Mouse (Mus musculus) megakaryocyte-erythroid progenitor cell, adult 5-6 weeks (primary cell): Measurements from ENCODE around the gene Mrpl41. TPM values are rescaled to one million over a fixed set of nuclear protein-coding genes. Genes with fewer than 3 reads are reported as not detected.
A peak's percentile ranks its signal among the peaks of the same experiment; 100 is the strongest.

Source experiments
- ATAC-seq: replicated peaks from 2 replicates; pipeline ENCODE4 v1.8.0; 2016; ENCODE audit warnings: mild to moderate bottlenecking, inconsistent platforms; ENCODE audit not compliant: severe bottlenecking, poor library complexity, low FRiP score, low TSS enrichment
- total RNA-seq, 2 experiments: library from RNA; stranded (forward) in 1 of 2; stranded (reverse) in 1 of 2; fragments of 200-1000, 215-1000 nt in 1 of 2; fragments of >200 nt in 1 of 2; fragmentation: Nextera tagmentation in 1 of 2; gene quantifications; 2 replicates each; pipeline ENCODE4 v1.2.3; 2014 to 2017

The Mrpl41 gene
- 80.8 and 117 TPM in 2 replicates for total RNA-seq (2014; fragmentation: Nextera tagmentation)
- total RNA-seq (2017) = 129 and 194 TPM in 2 replicates

DNA sequence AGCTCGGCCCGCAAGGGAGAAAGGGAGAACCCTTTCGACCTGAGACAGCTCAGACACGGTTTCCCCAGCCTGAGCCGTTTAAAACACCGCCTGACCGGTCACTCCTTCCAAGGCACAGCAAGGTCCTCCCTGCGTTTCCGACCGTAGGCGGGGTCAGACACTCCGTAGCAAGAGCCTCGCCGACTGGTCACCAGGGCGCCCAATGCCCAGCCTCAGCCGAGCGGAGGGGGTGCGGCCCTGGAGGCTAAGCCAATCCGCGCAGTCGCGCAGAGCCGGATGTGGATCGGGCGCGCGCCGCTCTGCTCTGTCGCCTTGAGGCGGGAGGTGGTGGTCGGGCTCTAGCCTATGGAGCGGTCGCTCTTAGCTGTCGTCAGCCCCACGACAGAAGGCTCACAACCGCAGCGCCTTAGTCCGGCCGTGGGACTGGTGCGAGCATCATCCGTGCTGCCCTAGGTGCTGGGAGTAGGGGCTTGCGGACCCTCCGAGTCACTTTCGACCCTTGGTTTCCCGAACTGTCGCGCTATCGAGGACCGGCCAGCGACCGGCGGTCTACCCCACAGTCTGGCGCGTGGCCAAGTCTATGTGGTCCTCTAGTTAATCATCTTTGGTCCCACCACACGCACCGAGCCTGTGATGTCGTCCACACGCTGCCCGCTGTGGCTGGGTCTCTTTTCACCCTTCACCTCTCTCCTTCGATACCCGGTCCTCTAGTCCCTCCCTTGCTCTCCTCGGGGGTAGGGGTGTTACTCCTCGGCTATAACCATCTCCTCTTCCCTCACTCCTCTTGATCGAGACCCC lies at the start of gene Mrpl41:
Gene Mrpl41 (minus strand): TSS at position 193 of the 798 bp plus-strand sequence.
- ATAC-seq = peak; percentile 89

DNA sequence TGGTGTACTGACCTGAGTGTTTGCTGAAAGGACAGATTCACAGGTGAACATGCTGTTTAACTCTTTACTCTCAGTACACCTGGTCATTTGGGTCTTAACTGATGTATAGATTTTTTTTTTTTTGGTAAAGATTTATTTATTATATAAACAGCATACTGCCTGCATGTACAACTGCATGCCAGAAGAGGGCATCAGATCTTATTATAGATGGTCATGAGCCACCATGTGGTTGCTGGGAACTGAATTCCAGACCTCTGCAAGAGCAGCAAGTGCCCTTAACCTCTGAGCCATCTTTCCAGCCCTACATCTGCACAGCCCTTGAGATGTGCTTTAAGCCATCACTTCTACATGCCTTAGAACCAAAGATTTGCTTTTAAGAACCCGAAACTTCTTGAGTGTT lies 47.8 kb upstream of the Mrpl41 start:
- ATAC-seq = no peak

DNA sequence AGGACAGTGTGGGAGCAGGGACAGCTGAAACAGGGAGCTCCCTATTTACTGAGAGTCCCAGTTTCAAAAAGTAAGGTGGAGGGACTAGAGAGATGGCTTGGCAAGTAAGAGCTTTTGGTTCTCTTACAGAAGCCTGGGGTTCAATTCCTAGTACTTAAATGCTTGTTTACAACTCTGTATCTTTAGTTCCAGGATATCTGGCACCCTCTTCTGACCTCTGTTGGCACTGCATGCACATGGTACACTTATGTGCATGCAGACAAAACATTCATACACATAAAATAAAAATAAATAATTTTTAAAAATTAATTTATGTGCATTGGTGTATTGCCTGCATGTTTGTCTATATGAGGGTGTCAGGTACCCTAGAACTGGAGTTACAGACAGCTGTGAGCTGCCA lies 33.4 kb upstream of the Mrpl41 start:
- ATAC-seq = 0 out of 2 replicates have a peak, but pooled peaks have one; percentile 41

DNA sequence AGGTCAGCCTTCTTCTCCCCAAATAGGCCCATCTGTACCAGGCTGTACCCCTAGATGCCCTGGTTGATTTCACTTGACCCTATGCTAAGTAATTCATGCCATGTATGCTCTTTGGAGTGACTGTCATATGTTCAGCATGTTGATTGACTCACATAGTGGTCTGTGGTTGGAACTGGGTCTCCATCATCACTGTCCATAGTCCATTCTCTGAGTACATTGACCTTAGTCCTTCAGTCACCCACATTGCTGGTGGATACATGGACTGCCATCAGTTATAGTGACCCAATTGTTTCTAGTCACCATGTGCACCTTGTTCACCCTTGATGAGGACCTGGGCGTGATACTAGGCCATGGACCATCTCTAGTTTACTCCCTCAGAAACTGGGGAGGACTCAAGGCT lies 31.9 kb upstream of the Mrpl41 start:
- ATAC-seq = no peak

DNA sequence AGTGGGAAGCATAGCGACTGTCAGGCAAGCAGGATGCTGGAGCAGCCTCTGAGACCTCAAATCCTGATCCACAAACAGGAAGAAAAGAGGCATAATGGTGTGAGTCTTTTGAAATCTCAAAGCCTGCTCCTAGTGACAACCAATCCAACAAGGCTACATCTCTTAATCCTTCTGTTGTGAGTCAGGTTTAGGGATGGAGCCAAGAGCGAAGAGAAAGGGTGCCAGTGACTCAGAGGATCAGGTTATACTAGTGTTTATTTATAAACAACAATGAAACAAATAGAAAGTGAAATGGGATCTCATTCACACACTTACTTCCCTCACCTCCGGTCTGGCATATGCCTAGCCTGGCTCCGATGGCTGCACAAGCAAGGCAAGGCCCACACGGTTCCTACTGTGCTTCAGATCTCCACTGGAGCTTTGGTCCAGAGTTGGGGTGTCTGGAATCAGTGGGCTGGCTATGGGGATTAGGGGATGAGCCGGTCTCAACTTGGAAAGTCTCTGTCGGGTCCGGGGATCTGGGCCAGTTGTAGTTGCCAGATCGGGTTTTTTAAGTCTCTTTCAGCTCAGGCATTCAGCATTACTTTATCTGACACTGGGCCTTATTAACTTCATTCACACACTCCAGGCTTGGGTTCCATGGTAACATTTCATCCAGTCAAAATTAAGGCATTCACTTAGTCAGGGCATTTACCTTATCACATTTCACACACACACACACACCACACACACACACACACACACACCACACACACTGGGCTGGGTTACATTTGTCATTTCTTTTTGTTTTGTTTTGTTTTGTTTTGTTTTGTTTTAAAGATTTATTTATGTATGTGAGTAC lies 29.3 kb upstream of the Mrpl41 start:
- ATAC-seq = no peak

DNA sequence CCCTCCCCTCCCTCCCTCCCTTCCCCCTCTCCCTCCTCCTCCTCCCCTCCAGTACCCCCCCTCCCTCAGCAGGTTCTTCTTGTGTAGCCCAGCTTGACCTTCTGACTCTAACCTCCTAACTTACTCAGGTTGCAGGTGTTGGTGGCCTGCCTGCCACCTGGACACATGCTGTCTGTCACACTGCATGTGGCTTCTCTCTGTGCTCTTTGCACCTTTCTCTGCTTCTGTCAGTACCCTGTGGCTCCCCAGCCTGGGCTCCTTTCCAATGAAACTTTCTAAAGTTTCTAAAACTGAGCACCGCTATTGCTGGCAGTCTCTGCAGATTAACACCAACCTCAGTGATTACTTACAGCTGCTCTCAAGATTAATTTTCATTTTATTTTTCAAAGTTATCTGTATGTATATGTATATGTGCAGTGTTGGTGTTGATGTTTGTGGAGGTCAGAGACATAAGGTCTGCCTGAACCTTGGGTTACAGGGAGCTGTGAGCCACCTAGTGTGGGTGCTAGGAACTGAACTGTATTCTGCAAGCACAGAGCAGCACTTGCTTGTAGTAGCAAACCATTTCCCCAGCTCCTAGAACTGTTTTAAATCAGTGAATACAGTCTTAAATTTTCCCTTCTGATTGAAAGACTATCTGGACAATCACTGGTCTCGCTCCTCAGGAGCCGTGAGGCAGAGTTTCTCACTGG lies 25.8 kb upstream of the Mrpl41 start:
- ATAC-seq = peak; percentile 84

DNA sequence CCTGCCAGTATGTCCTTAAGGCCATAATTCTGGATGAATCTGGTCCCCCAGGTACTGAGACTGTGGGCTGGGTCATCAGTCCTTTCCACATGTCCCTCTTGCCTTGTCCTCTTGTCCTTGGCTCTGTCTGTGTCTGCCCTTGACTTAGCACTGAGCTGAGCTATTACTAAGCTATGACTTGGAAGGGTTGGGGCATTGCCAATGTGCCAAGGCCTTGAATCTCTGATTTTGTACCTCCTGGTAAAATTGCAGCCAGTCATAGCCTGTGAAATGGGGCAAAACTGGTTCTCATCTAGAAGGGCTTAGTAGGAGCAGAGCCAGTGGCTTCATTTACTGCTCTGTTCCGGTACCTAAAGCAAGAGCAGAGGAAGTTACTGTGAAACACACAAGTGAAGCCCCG lies 21.6 kb upstream of the Mrpl41 start:
- no peak for ATAC-seq

DNA sequence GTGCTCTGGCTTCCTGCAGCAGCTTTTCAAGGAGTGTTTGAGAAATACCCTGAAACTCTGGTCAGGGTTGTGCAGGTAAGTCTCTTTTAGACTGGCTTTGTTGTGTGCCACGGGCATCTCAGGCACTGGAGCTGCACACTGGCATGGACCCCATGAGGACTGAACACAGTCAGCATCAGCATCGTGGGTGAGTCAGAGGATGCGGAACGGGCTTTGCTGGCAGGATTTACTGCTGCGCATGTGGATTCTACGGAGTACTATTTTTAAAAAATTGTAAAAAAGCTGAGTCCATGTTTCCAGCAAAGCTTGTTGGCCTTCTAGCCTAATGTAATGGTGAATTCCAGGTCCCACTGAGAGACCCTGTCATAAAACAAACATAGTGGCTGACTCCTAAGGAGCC lies 20.4 kb upstream of the Mrpl41 start:
- no peak for ATAC-seq

DNA sequence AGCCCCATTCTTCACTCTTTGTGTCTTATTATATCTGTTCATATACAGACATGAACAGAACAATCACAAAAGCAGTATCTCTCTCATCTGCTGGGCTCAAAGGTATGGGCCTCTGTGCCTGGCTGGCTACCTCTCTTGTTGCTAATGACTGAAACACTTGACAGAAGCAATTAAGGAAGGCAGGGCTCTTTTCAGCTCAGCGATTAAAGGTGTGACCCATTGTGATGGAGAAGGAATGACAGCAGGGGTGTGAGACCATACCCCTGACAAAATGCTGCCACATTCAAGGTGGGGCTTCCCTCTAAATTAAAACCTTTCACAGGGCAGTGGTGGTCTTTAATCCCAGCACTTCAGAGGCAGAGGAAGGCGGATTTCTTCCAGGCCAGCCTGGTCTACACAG lies 12.9 kb upstream of the Mrpl41 start:
- ATAC-seq = no peak

DNA sequence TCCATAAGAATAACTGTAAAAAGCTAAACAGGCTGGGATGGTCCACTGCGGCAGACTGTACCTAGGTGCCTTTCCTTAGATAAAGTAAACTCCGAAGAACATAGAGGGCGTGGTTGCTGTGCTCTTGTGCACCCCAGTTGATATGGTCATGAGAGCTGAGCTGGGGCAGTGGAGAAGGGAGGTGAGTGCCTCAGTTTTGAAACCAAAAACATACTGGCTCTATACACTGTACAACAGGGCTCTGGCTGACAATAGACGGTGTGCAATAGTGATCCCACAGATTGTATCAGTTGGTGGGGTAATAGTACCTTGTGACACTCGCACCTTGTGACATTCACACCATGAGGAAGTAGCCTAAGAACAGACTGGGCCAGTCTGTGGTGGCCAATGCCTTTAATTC lies 2.1 kb upstream of the Mrpl41 start:
- peak; percentile 51 for ATAC-seq

DNA sequence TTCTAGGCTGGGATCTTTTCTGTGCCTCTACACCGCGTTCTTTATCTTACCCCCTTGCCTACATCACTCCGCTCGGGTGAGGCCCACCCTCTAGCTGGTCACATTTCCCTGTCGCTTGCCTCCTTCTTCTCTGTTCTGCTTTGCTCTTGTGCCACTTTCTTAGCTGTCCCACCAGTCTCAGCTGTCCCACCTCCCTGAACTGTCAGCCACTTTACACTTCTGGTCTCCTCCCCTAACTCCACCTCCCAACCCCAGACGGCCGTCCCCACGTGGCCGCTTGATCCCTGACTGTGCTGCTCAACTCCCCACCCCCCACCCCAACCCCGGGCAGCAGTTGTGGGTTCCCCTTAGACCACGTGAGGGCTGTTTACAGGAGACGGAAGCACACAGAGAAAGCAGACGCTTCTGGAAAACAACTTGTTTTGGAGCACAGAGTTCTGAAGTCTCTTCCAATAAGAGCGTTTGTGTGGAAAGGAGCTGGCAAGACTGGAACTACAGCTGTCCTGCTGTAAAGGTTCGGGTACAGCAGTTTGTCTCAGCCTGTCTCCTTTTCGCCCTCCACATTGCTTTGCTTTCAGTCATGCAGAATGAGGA lies 903 bp upstream of the Mrpl41 start, which contains the start of gene Pnpla7:
Gene Pnpla7 (plus strand): TSS at position 330 of the 594 bp plus-strand sequence.
- ATAC-seq = peak; percentile 76

DNA sequence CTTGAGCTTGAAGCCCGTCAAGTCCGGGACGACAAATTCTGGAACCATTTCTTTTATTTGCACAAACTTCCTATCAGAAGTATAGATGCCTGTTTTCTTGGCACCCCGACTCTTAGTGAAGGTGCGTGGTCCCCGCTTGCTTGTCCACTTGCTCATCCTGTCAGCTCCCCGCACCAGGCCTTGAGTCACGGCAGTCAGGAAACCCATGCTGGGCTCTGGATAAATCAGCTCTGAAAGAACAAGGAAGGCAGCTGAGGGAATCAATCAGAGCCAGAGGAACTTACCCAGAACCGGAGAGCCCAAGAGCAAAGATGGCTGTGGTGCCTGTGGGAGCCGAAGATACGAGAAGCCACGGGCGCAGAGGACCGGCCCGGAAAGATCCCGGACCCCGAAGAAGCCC lies 446 bp downstream of the Mrpl41 start:
- ATAC-seq = peak; percentile 29

DNA sequence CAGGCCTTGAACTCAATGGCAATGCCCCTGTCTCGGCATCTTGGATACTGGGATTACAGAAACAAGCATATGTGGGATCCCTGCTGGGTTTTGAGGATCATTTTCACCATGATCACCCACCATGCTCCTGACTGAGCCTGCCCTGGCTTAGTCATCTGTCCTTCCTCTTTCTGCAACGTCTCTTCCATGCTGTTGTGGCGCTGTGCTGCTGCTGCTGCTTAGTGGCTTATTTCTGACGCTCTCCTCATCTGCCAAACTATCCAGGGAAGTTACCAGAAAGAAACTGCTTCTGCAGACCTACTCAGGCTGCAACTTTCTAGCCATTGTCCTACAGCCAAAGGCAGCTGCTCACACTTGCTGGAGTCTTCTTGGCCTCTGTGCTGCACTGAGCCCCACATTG lies 4.5 kb downstream of the Mrpl41 start:
- no peak for ATAC-seq

DNA sequence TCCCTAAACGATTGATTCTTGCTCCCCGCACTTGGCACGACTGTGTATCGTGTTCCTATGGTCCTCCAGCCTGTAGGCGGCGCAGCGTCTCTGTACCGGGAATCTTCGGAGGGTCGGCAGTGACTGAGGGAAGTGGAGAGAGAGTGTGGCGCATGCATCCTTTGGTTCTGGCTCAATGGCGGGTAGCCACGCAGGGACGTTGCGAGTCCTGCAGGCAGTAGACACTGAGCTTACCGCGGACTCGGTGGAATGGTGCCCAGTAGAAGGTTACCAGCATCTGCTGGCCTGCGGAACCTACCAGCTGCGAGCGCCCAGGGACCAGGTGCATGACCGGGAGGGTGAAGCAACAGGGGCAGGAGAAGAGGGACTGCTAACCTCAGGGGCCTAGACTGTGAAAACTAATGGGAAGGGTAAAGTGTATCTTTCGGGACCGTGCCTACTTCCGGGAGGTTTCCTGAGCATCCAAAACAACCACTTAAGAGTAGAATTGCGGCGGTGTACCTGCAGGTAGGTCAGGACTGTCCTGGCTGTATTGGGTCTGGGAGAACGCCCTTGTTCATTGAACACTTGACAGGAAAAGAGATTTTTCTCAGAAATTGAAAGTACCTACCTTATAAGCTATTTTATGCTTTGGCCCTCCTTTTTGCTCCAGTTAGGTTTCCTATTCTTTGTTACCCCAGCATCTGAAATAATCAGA lies 12.4 kb downstream of the Mrpl41 start, which contains the start of gene Dph7:
Gene Dph7 (plus strand): TSS at position 97 of the 697 bp plus-strand sequence.
- peak; percentile 95 for ATAC-seq

DNA sequence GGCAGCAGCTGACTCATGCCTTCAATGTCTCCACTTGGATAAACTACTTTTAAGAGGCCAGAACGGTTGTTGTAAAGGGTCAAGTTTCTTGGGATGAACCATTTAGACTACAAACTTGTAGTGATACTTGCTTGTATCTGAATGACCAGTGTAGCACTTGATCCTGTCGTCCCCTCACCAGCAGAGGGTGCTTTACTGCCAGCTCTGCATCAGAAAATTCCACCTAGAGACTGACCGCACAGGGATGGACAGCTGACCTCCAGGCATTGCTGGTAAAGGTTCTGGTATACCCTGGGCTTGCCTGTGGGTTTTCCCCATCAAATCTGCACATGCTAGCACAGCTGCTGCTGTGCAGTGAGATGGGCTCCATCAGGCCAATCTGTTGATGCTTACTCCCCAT lies 14.0 kb downstream of the Mrpl41 start:
- ATAC-seq = no peak

DNA sequence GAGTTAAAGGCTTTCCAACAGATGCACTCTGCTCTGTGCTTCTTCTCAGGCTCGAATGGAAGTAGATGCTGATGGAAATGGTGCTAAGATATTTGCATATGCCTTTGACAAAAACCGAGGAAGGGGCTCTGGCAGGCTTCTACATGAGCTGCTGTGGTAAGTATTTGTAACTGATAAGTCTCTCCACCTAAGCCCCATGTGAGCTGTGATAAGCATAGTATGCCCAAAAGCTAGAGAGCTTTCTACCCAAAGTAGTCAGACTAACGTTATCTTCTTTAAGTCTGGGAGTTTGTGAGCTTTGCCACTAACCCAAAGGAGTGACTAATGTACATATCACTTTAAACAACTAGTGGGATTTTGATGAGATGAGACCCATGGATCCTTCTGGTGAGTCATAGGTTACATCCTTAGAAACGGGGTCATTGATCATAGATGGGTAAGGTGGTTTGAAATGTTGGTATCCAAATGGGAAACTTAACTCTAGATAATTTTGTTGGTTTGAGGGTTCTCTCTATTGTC lies 22.3 kb downstream of the Mrpl41 start:
- peak; percentile 64 for ATAC-seq

DNA sequence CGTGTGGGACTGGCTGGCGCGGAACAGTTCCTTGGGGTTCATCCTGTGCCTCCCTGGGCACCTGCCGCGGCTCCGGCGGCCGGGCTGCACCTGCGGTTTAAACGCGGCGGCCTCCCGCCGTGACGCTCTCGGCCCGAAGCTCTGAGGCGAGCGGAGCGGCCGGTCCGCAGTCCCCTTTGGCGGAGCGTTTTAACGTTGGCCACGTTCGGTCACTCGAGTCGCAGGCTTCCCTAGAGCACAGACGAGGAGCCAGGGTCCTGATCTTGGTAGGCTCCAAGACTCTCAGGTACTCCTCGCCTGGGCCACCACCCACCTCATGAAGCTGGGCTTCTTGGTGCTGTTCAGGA lies 24.7 kb downstream of the Mrpl41 start:
- no peak for ATAC-seq

DNA sequence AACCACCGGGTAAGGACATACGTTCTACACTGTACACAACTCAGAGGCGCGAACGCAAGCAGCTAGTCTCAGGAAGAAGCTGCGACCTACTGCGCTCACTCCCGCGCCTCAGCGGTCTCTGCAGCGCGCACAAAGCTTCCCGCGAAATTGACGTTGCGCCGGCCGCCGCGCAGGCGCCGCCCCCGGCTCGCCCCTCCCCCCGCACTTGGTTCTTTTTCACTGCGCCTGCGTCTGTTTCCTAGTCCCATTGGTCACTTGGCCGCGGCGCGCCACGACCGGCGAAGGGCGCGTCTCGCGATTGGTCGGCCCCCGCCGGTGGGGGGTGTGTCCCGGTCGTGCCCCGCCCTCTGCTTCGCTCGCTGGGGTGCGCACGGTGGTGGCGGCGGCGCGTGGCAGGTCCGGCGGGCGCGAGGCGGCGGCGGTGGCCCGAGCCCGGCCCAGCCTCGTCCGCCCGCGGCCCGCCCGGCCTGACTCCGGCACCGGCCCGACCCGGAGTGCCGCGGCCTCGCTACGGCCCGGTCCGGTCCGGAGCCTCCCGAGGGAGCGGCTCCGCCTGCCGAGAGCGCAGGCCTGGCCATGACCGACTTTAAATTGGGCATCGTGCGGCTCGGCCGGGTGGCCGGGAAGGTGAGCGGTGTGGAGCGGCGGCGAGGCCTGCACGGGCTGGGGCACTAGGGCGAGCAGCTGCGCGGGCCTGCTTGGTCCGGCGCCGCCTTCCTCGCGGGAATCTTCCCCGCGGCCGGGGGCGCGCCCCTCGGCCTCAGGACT lies 25.3 kb downstream of the Mrpl41 start, which contains the start of gene Zmynd19:
Gene Zmynd19 (plus strand): TSS at position 372 of the 768 bp plus-strand sequence.
- ATAC-seq = peak; percentile 93
